Mouse (Mus musculus): Measurements from ENCODE around the gene Wdr3.

GRCm38 (mm10) chr3:100180471-100180870 lies 18.3 kb upstream of the Wdr3 start:
- TF ChIP-seq E2F4 (IDR thresholded peaks at IDR 0.05; ENCODE audit: insufficient read depth) (no peak), MAX (IDR thresholded peaks at IDR 0.05; ENCODE audit: low read depth) (no peak), POLR2A (IDR thresholded peaks at IDR 0.05; ENCODE audit: insufficient read length, low read depth) (no peak), TCF3 (IDR thresholded peaks at IDR 0.05; ENCODE audit: insufficient read length, low read depth) (no peak), USF1 (IDR thresholded peaks at IDR 0.05; ENCODE audit: low read depth) (no peak), POLR2AphosphoS2 (IDR thresholded peaks at IDR 0.05; ENCODE audit: insufficient read length, low read depth) (no peak)

All from myocyte (in vitro differentiated cells).